ENCODE assay signal across 31 mouse cellular contexts in the genomic region with DNA sequence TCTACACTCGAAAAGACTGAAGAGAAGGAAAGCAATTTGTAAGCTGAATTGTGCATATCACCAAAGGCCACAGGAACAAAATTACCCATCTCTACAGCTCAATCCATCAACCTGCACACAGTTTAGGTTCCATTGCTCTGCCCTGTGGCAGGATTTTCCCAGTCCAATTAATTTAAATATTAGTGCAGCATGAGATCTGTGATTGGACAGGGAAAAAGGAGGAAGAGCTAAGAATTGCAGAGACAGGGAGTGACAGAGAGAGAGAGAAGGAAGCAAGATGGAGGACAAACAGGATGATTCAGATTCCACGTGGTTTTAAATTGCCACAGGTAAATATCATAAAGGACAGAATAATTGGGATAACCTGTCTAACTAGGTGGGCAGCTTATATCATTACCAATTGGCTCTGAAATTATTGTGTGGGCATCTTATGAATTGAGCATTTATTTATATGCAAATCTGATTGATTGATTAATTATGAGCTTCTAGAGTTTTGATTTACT. TPM values are rescaled to one million over a fixed set of nuclear protein-coding genes. Genes with fewer than 3 reads are reported as not detected.
DNase-seq lines count a peak whose midpoint lies in the region; ATAC-seq and TF ChIP-seq lines count a peak whose summit lies in the region.
"Had no signal": no experiment of that assay in that cellular context is flagged by ENCODE, and none has a peak within 500 bp of the region (broad histone marks: within the 10 kb centered on the region; RNA-seq: fewer than 3 reads in every experiment).

No protein-coding gene starts in this region.

- H3K9me3 ChIP-seq in hindbrain, embryonic 14.5 days (ENCODE audit: control insufficient read depth, low read length) = no peaks in the 10 kb centered on the region
- H3K9me3 ChIP-seq in hindbrain, postnatal 0 days (ENCODE audit: low read length) = no peaks in the 10 kb centered on the region
- H3K9me3 ChIP-seq: embryonic facial prominence, embryonic 10.5 days; limb, embryonic 13.5 days; liver, embryonic 13.5 days had no signal

- TF ChIP-seq CTCF in hindbrain, postnatal 0 days (IDR thresholded peaks at IDR 0.05; ENCODE audit: low read depth) = no peak

- ATAC-seq in hindbrain, embryonic 14.5 days (ENCODE audit: low FRiP score) = no peak
- no peak for ATAC-seq in hindbrain, postnatal 0 days
- ATAC-seq: forebrain, embryonic 16.5 days had no signal

- no peaks in the 10 kb centered on the region for H3K36me3 ChIP-seq in hindbrain, embryonic 14.5 days (replicated peaks; ENCODE audit: control insufficient read depth, insufficient read depth)
- no peaks in the 10 kb centered on the region for H3K36me3 ChIP-seq in hindbrain, postnatal 0 days (ENCODE audit: insufficient read depth, low read length)
- H3K36me3 ChIP-seq: embryonic facial prominence, embryonic 10.5 days; limb, embryonic 13.5 days; liver, embryonic 13.5 days had no signal

- no peak overlapping the region for H3K27ac ChIP-seq in hindbrain, embryonic 14.5 days
- no peak overlapping the region for H3K27ac ChIP-seq in hindbrain, postnatal 0 days
- H3K27ac ChIP-seq: embryonic facial prominence, embryonic 10.5 days; kidney, postnatal 0 days; limb, embryonic 13.5 days; liver, embryonic 13.5 days; stomach, postnatal 0 days had no signal

- H3K9ac ChIP-seq in hindbrain, embryonic 14.5 days = no peak overlapping the region
- H3K9ac ChIP-seq in hindbrain, postnatal 0 days (replicated peaks; ENCODE audit: low read length) = no peak overlapping the region
- H3K9ac ChIP-seq: limb, embryonic 13.5 days; liver, embryonic 13.5 days had no signal

- peak overlapping the region; percentile 24; the same call in 1 of the 2 replicates for H3K4me2 ChIP-seq in hindbrain, embryonic 14.5 days (replicated peaks)
- no peak overlapping the region for H3K4me2 ChIP-seq in hindbrain, postnatal 0 days (ENCODE audit: low read depth, low read length)
- H3K4me2 ChIP-seq: limb, embryonic 13.5 days; liver, embryonic 13.5 days had no signal

- no peaks in the 10 kb centered on the region for H3K27me3 ChIP-seq in hindbrain, embryonic 14.5 days (ENCODE audit: control insufficient read depth, insufficient read depth, low read length)
- H3K27me3 ChIP-seq in hindbrain, postnatal 0 days (ENCODE audit: insufficient read depth, low read length) = no peaks in the 10 kb centered on the region
- H3K27me3 ChIP-seq: CH12.LX; limb, embryonic 13.5 days; liver, embryonic 13.5 days had no signal

- DNase-seq in hindbrain, embryonic 14.5 days (ENCODE audit: low spot score) = no peak
- DNase-seq in hindbrain, postnatal 0 days (ENCODE audit: low spot score) = no peak
- DNase-seq in 3134 (ENCODE audit: extremely low read depth, insufficient read length, low spot score) = peak; percentile 43
- DNase-seq in ES-CJ7 (ENCODE audit: low read depth, low spot score) = peak; percentile 29
- DNase-seq in ZHBTc4 (ENCODE audit: low read depth, low spot score) = peak; percentile 59
- no peak for DNase-seq in spleen, postnatal 36 days (ENCODE audit: low spot score in 2 of 2)
- no peak for DNase-seq in adrenal gland, adult 2 months
- DNase-seq: adrenal gland, postnatal 25 days; cerebellum, adult 8-10 months; gastrocnemius, postnatal 36 days; kidney, adult 2 months; layer of hippocampus, adult 9-11 months; liver, embryonic 13.5 days; lung, adult 2 months; lung, postnatal 14 days; thymus, adult 2 months; thymus, postnatal 4 days had no signal

- H3K4me1 ChIP-seq in hindbrain, embryonic 14.5 days (replicated peaks; ENCODE audit: control insufficient read depth, insufficient read depth, low read length) = no peaks in the 10 kb centered on the region
- no peaks in the 10 kb centered on the region for H3K4me1 ChIP-seq in hindbrain, postnatal 0 days (ENCODE audit: insufficient read depth, low read length)
- H3K4me1 ChIP-seq: liver, embryonic 13.5 days had no signal

- 67% methylated on average over 2 of the region's 2 CpGs for WGBS in hindbrain, embryonic 14.5 days
- 76% methylated on average over 2 of the region's 2 CpGs for WGBS in hindbrain, postnatal 0 days

- 0 out of 2 replicates have a peak overlapping the region, but pooled peaks have one; percentile 2 for H3K4me3 ChIP-seq in hindbrain, embryonic 14.5 days (replicated peaks; ENCODE audit: low read length)
- H3K4me3 ChIP-seq in hindbrain, postnatal 0 days (ENCODE audit: low read length) = no peak overlapping the region
- H3K4me3 ChIP-seq: embryonic facial prominence, embryonic 10.5 days; limb, embryonic 13.5 days; liver, embryonic 13.5 days had no signal

RNA-seq across cellular contexts. Expression of a gene that starts 25.0 kb away (rescaled TPM):
- polyA plus RNA-seq in hindbrain, embryonic 14.5 days (2014; fragmentation: Nextera tagmentation; extraction: Ambion mirVana) = not detected in 2 replicates
- total RNA-seq in hindbrain, postnatal 0 days (2014; rRNA removed) = 0.42 TPM in 1 of 2 replicates, not detected in the other
- 0.10 TPM in 1 of 2 replicates, not detected in the other for polyA plus RNA-seq in hindbrain, postnatal 0 days (2015; fragmentation: Nextera tagmentation; extraction: Ambion mirVana)
- 1 to 10 TPM in 1 of 2 experiments, under 1 TPM in 1; 0.32 to 3.8 TPM for total RNA-seq in adrenal gland, adult 2 months (2021)
- polyA plus RNA-seq in adrenal gland, adult 2 months (2012; rRNA removed) = 0.24 and 0.98 TPM in 2 replicates
- total RNA-seq: CH12.LX; common myeloid progenitor, adult 5-6 weeks; heart, postnatal 25 days; left cerebral cortex, adult 18-20 months; left cerebral cortex, postnatal 25 days; megakaryocyte, adult 5-6 weeks; monocyte, adult 5-6 weeks had no signal
- polyA plus RNA-seq: embryonic facial prominence, embryonic 10.5 days; forebrain, embryonic 16.5 days; heart, embryonic 14.5 days; neural tube, embryonic 11.5 days had no signal

RNA-seq across cellular contexts. Expression of a gene that starts 27.6 kb away (rescaled TPM):
- 8.8 and 11.1 TPM in 2 replicates for polyA plus RNA-seq in hindbrain, embryonic 14.5 days (2014; fragmentation: Nextera tagmentation; extraction: Ambion mirVana)
- 13.7 and 26.5 TPM in 2 replicates for total RNA-seq in hindbrain, postnatal 0 days (2014; rRNA removed)
- 14.4 and 19.3 TPM in 2 replicates for polyA plus RNA-seq in hindbrain, postnatal 0 days (2015; fragmentation: Nextera tagmentation; extraction: Ambion mirVana)
- total RNA-seq in adrenal gland, adult 2 months (2021) = 10 to 100 TPM; 23.0 to 26.4 TPM
- polyA plus RNA-seq in adrenal gland, adult 2 months (2012; rRNA removed) = 82.2 and 91.8 TPM in 2 replicates
- total RNA-seq: common myeloid progenitor, adult 5-6 weeks; monocyte, adult 5-6 weeks had no signal

RNA-seq across cellular contexts. Expression of a gene that starts 48.1 kb away (rescaled TPM):
- polyA plus RNA-seq in hindbrain, embryonic 14.5 days (2014; fragmentation: Nextera tagmentation; extraction: Ambion mirVana) = 218 and 225 TPM in 2 replicates
- 111 and 142 TPM in 2 replicates for total RNA-seq in hindbrain, postnatal 0 days (2014; rRNA removed)
- polyA plus RNA-seq in hindbrain, postnatal 0 days (2015; fragmentation: Nextera tagmentation; extraction: Ambion mirVana) = 239 and 255 TPM in 2 replicates
- total RNA-seq in adrenal gland, adult 2 months (2021) = 100 to 1,000 TPM; 265 to 443 TPM
- polyA plus RNA-seq in adrenal gland, adult 2 months (2012; rRNA removed) = 70.2 and 70.8 TPM in 2 replicates

Comparison
In these comparisons a context has a peak if more than half of its experiments do, and no peak if none do; other contexts are left out.
1. DNase-seq: peak in 3134 (single experiment), ES-CJ7 (single experiment) and ZHBTc4 (single experiment); none in hindbrain, embryonic 14.5 days (single experiment), hindbrain, postnatal 0 days (single experiment), spleen, postnatal 36 days (0 of 2) and adrenal gland, adult 2 months (single experiment).